Mouse (Mus musculus) cerebellum, adult 18-20 months (tissue): ENCODE measurements at regions not wholly inside any gene's neighbourhood (a gene's known extent, or its start where the extent isn't known, plus 50 kb on each side); places are given as distances from the start of the nearest gene placed in this dataset.
"Not testable (repeated sequence)": the region's sequence is repeated elsewhere in the genome, so short reads cannot be mapped to it uniquely, and the experiment has no call there.

Experiments
- DNase-seq, 2 experiments: peaks; one replicate each; pipeline ENCODE4 v3.0.0; 2021

- DNase-seq: no peak
These were observed 377.1 kb upstream of the Ngly1 start for GRCm38 (mm10) chr14:15872013-15872412.

DNA sequence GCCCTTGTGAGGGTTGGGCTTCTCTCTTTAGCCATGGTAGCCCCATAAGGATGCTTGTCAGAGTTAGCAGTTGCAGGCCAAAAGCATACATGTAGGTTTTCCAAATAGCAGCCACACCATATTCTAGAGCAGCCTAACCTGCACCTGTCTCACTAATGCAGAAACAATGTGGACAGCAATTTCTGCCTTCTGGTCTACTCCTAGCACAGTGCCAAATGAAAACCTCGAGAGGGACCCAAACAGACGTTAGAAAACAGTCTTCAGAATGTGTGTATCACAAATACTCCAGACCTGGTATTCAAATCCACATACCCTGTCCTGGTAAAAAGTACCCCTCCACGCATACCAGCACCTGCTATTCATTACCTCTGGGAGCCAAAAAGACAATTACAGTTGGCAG lies 368.9 kb upstream of the Ngly1 start:
- DNase-seq: peak; percentile 18 to 22

DNA sequence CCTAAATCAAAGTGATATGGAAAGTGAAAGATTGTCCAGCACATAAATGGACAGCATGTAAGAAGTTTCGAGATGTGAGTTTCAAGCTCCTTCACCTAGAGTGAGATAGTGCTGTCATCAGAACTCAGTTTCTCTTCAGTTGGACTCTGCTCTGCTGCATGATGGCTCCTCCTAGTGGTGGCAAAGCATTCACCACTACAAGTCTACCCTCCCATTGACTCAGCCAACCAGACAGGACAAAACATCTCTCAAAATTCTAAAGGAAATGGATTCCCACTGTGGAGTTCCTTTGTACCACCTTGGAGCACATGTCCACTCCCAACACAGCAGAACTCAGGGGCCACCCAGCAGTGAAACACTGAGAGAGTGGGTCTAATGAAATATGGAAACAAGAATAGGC lies 367.8 kb upstream of the Ngly1 start:
- peak; percentile 27 to 35 for DNase-seq

DNA sequence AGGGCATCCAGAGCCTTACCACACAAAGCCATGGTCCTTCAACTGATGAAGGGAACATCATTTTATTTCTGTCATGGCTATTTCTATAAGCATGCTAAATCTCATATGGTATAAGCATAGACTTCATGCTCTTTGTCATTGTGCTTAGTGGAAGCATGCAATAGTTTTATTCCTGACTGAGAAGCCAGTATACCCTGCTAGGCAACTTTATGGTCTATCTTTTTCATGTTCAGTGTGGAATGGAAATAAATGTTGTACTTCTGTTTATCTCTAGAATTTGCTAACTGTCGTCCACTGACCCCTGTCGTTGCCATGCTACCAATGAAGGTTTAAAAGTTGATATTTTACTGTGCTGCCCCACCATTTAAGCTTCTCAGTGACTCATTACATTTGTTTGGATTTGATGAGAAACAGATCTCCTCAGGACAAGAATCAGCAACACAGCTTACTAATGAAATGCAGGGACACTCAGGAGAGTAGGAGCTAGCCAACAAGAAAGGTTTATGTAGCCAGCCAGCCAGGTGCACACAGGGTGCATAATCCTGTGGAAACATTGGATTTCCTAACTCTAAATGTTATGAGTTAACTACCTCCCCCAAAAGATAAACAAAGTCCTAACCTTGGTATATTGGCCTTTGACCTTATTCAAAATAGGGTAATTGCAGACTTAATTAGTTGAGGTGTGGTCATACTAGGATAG lies 364.3 kb upstream of the Ngly1 start:
- peak; percentile 40 to 54 for DNase-seq

- peak in 1 of 2 experiments; percentile 37 for DNase-seq
These were observed 352.0 kb upstream of the Ngly1 start for GRCm38 (mm10) chr14:15897098-15897497.

GRCm38 (mm10) chr14:15906429-15906828 lies 342.7 kb upstream of the Ngly1 start:
- not testable (repeated sequence) for DNase-seq

DNA sequence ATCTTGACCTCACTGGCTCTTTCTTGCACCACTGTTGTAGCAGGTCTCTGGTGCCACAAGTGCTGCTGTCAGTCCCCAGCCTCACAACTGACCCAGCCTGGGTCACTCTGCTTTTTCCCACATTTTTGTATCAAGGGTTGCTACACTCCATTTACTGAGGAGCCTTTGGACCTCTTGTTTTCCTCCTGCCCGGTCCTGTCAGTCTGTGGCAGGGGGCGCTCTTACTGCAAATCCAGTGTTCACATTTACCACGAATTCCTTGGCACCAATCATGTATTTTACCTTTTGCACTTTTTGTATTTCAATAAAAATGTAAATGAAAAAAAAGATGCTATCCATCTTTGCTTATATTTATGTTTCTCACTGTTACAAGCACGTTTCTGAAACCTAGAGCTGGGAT lies 335.9 kb upstream of the Ngly1 start:
- DNase-seq: not testable (repeated sequence)

DNA sequence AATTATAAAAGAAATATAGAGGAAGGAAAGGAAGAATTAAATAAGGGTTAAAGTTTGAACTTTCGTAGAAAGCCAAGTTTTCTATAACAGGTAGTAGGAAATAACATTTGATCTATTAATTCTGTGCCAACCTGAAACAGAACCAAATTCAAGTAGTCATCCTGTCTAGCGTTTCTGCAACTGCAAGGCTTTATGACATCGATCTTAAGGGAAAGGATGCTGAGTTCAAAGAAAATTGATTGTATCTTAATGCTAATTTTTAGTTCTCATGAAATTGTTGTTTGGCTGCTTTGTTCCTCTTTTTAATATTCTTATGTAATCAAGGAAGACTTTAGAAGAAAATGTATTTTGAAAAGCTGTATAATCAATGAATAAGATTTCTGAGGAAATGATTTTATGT lies 334.9 kb upstream of the Ngly1 start:
- no peak for DNase-seq

DNA sequence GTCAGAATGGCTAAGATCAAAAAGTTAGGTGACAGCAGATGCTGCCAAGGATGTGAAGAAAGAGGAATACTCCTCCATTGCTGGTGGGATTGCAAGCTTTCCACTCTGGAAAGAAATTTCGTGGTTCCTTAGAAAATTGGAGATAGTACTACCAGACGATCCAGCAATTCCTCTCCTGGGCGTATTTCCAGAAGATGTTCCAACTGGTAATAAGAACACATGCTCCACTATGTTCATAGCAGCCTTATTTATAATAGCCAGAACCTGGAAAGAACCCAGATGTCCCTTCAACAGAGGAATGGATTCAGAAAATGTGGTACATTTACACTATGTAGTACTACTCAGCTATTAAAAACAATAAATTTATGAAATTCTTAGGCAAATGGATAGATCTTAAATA lies 324.4 kb upstream of the Ngly1 start:
- peak in 1 of 2 experiments; percentile 21 for DNase-seq

GRCm38 (mm10) chr14:15934729-15935128 lies 314.4 kb upstream of the Ngly1 start:
- no peak for DNase-seq

DNA sequence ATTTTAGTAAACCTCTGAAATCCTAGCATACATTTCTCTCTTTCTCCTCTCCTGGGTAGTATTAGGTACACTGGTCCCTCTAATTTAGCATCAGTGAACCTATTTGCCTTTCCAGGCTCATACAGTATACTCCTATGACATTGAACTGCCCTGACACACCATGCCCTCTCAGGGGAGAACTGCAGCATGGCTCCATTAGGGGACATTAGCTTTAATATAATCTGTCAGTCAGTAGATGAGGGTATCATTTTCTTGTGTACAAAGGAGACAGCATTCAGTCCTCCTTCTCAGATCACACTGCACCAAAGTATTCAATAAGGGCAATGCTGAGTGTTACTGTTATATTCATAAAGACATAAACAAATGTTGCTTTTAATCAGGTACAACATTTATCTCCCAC lies 278.8 kb upstream of the Ngly1 start:
- no peak for DNase-seq

DNA sequence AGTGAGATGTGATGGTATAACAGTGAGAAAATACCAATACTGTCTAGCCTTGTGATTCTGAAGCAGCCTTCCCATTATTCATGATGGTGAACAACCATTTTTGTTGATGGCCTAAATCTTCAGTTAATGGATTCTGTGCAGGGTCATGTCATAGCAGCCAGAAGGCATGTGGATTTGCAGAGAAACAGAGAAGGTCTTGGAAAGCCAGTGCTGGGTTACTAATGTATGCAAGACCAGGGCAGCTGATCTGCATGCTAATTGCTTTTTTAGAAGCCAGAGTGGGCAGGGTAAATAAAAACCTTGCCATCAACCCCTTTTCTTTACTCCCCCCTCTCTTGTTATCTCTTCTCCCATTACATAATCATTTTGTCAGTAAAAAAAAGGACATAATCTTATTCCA lies 278.3 kb upstream of the Ngly1 start:
- DNase-seq: no peak

- DNase-seq: no peak
These were observed 277.8 kb upstream of the Ngly1 start for GRCm38 (mm10) chr14:15971306-15971705.

GRCm38 (mm10) chr14:15977366-15977765 lies 271.7 kb upstream of the Ngly1 start:
- DNase-seq: no peak

- no peak for DNase-seq
These were observed 270.8 kb upstream of the Ngly1 start for GRCm38 (mm10) chr14:15978329-15978728.

DNA sequence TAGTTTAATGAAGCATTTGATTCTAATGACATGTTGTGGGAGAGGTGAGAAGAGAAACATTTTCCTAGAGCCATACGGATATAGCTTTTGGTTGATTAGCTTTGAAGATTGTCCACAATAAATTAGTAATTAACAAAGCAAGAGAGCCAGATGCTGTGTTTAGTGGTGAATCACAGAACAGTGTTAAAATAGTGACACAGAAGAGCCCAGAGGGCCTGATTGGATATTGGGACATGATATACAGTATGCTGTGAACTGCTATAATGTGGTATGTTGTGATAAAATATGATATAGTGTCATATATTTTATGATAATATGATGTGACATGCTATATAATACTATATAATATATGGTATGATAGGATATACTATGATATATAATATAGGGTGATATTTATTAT lies 243.7 kb upstream of the Ngly1 start:
- no peak for DNase-seq

- no peak for DNase-seq
These were observed 242.1 kb upstream of the Ngly1 start for GRCm38 (mm10) chr14:16006968-16007367.

DNA sequence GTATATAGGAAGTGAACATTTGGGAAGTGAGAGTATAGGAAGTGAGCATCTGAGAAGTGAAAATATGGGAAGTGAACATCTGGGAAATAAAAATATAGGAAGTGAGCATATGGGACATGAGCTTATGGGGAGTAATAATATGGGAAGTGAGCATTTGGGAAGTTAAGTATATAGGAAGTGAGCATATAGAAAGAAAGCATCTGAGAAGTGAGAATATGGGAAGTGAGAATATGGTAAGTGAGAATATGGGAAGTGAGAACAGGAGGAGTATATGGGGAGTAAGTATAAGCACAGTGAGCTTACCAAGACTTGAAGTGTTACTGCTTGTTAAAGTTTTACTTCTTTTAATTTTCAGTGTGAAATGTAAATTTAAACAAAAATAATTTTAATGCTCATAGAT lies 239.3 kb upstream of the Ngly1 start:
- DNase-seq: no peak

DNA sequence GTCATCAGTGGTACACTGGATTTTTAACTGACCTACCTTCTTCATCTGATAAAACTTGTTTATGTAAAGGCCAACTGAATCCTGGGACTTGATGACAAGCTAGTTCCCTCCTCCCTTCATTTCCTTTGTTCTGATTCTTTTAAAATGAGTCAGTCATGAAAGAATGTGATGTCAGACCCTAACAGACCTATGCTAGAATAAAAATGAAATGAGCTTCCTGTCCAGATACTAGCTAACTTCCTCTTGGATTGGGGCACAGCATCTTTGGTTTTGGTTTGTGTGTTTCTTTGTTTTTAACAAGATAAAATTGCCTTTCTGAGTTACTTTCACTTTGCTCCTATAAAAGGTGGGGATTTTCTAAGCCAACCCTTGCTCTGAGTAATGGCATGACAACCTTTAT lies 225.2 kb upstream of the Ngly1 start:
- DNase-seq: no peak

DNA sequence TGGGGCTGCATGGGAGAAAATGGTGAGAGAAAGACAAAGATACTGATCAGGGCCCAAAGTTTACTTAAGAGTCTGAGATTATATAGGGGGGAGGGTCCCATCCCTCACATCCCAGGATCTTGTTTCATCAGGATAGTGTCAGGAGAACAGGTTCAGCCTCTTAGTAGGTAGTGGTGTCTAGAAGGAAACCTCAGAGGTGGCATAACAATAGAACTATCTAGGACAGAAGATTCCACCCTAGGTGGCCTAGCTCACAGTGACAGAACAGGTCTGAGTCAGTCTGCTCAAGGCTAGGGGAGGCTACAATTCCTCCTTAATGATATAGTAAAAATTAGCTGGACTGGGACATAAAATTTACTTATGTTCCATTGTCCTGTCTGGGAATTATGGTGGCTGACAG lies 211.3 kb upstream of the Ngly1 start:
- DNase-seq: no peak

- DNase-seq: no peak
These were observed 210.7 kb upstream of the Ngly1 start for GRCm38 (mm10) chr14:16038336-16038735.

DNA sequence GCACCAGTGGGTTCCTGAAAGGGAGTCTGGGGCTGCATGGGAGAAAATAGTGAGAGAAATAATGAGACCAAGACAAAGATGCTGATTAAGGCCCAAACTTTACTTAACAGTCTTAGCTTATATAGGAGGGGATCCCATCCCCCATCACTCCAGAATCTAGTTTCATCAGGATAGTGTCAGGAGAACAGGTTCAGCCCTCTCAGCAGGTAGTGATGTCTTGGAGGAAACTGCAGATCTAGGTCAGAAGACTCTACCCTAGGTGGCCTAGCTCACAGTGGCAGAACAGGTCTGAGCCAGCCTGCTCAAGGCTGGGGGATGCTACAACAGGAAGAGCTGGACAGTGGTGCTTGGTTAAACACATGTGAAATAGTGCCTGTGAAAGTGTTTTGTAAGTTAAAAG lies 204.6 kb upstream of the Ngly1 start:
- no peak for DNase-seq

DNA sequence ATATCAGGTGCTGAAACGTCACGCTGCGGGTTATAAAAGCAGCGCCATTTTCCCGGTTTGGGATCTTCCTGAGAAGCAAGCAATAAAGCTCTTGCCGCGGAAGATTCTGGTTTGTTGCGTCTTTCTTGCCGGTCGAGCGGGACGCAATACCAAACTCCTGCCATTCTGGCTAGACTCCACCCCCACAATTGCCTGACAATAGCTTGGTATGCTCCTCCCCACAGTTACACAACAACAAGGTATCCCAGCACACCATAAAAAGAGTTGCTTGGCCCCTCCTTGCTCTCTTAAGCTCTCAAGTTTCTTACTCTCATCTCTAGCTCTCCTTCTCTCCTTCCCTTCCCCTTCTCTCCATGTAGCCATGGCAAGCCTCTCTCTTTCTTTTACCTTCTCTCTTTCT lies 176.5 kb upstream of the Ngly1 start:
- not testable (repeated sequence) for DNase-seq

GRCm38 (mm10) chr14:16074089-16074488 lies 175.0 kb upstream of the Ngly1 start:
- DNase-seq: peak; percentile 73 to 76

DNA sequence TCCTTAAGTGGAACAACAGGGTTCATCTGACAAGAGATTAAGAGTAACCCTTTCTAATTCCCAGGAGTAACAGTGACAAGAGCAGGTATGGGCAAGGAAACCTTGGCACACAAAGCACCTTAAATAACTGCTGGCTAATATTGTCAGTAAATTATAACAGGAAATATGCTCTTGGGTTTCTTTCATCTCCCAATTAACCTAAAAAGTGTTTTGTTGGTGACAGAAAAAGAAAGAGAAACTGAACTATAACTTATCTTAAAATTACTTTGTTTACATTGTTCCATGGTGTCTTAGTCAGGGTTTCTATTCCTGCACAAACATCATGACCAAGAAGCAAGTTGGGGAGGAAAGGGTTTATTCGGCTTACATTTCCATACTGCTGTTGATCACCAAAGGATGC lies 170.0 kb upstream of the Ngly1 start:
- DNase-seq: no peak
